Mouse (Mus musculus) olfactory bulb, adult 2 months (tissue): ENCODE measurements at regions not wholly inside any gene's neighbourhood (a gene's known extent, or its start where the extent isn't known, plus 50 kb on each side); places are given as distances from the start of the nearest gene placed in this dataset.

ENCODE experiments used
- H3K27ac ChIP-seq: fragments of 200-500 bp; 2 replicates; pipeline ENCODE4 v1.5.1; 2012; ENCODE audit warnings: low read depth, low read length; ENCODE audit not compliant: insufficient read depth
- H3K4me1 ChIP-seq: fragments of 200-500 bp; 2 replicates; pipeline ENCODE4 v1.6.1; 2012; ENCODE audit warnings: low read length; ENCODE audit not compliant: control insufficient read depth, insufficient read depth
- H3K4me3 ChIP-seq: fragments of 200-500 bp; 2 replicates; pipeline ENCODE4 v1.5.1; 2012; ENCODE audit warnings: mild to moderate bottlenecking, low read depth, low read length, moderate library complexity; ENCODE audit not compliant: insufficient read depth
- CTCF ChIP-seq: fragments of 200-500 bp; IDR thresholded peaks from 2 replicates; pipeline ENCODE4 v1.5.1; 2012; ENCODE audit warnings: low read depth, mild to moderate bottlenecking, low read length, moderate library complexity; ENCODE audit not compliant: insufficient read depth
- POLR2A ChIP-seq: fragments of 200-500 bp; IDR thresholded peaks from 2 replicates; pipeline ENCODE4 v1.6.1; 2012; ENCODE audit warnings: mild to moderate bottlenecking, low read depth, low read length, moderate library complexity; ENCODE audit not compliant: insufficient read depth
- WGBS: fragments of 180-500 bp; shearing (Covaris S2); methylation state at CpG from one replicate; pipeline ENCODE4 v1.1.7; 2018; 5-methylcytosine and 5-hydroxymethylcytosine counted together

- TF ChIP-seq CTCF, result no peak
- TF ChIP-seq POLR2A, result no peak
- no peak overlapping the region for H3K27ac ChIP-seq
- no peak overlapping the region for H3K4me3 ChIP-seq
- WGBS, result 87% methylated on average over 8 of the region's 8 CpGs
- H3K4me1 ChIP-seq, result peaks cover 2% of the 10 kb centered on the region; the same call in 1 of the 2 replicates
Observed at GRCm38 (mm10) chr10:117511483-117512406, 117.6 kb upstream of the Cpm start.

DNA sequence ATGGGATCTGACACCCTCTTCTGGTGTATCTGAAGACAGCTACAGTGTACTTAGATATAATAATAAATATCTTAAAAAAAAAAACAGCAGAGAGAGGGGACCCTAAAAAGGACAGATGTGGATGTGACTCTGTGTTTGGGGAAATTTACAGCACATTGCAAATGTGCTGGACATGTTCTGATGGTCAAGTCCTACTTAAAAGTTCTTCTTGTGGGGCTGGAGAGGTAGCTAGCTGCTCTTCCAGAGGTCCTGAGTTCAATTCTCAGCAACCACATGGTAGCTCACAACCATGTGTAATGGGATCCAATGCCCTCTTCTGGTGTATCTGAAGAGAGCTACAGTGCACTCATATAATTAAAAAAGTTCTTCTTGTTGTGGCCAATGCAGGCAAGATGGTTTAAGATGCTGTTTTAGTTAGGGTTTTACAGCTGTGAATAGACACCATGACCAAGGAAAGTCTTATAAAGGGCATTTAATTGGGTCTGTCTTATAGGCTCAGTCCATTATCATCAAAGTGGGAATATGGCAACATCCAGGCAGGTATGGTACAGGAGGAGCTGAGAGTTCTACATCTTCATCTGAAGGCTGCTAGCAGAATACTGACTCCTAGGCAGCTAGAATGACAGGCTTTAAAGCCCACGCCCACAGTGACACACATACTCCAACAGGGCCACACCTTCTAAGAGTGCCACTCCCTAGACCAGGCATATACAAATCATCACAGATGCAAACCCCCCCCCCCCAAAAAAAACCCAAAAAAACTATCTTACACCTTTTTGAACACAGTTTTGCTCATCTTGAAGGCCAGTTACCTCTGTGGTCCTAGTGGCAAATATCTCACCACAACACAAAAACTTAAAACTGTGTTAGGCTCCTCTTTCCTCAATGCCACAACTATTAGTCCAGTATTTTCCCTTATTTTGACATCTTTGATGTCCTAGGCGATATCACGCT lies 118.5 kb upstream of the Cpm start:
- Histone ChIP-seq H3K4me3 (no peak overlapping the region), H3K4me1 (peaks cover 2% of the 10 kb centered on the region; the same call in 1 of the 2 replicates), H3K27ac (no peak overlapping the region)
- TF ChIP-seq CTCF (no peak), POLR2A (no peak)
- 97% methylated on average over 3 of the region's 3 CpGs for WGBS

- peaks cover 2% of the 10 kb centered on the region; the same call in 1 of the 2 replicates for H3K4me1 ChIP-seq
- H3K27ac ChIP-seq, result no peak overlapping the region
- 96% methylated on average over 2 of the region's 2 CpGs for WGBS
- H3K4me3 ChIP-seq, result no peak overlapping the region
- TF ChIP-seq CTCF (no peak), POLR2A (no peak)
Observed at GRCm38 (mm10) chr10:117510224-117510486, 119.1 kb upstream of the Cpm start.

- WGBS, result 74% methylated on average over 9 of the region's 9 CpGs
- Histone ChIP-seq H3K27ac (no peak overlapping the region), H3K4me3 (no peak overlapping the region), H3K4me1 (peaks cover 2% of the 10 kb centered on the region; the same call in 1 of the 2 replicates)
- TF ChIP-seq CTCF (no peak), POLR2A (no peak)
Observed at GRCm38 (mm10) chr10:117509431-117510223, 119.7 kb upstream of the Cpm start.

GRCm38 (mm10) chr10:117506252-117506992 lies 122.9 kb upstream of the Cpm start:
- no peak overlapping the region for H3K4me3 ChIP-seq
- WGBS, result 93% methylated on average over 5 of the region's 5 CpGs
- peaks cover 2% of the 10 kb centered on the region; the same call in 1 of the 2 replicates for H3K4me1 ChIP-seq
- H3K27ac ChIP-seq, result no peak overlapping the region
- TF ChIP-seq POLR2A (no peak), CTCF (no peak)

DNA sequence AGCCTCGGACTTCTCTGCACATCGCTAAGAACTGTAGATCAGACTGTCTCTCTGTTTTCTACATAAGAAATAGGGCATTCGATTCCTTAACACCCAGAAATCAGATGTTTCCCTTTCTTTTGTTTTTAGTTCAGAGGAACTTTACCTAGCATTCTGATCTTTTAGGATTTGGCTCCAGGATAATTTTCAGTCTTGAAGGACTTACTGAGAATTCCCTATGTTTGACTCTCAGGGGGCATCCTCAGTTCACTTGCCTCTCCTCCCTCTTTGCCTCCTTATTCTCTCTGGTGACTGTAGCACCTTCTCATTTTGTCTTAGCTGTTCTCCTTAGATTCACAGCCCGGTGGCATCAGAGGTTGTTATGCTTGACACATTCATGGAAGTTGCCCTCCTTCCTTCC lies 123.8 kb upstream of the Cpm start:
- no peak overlapping the region for H3K4me3 ChIP-seq
- no peak overlapping the region for H3K27ac ChIP-seq
- TF ChIP-seq CTCF (no peak), POLR2A (no peak)
- peaks cover 2% of the 10 kb centered on the region; the same call in 1 of the 2 replicates for H3K4me1 ChIP-seq
- 82% methylated on average over 4 of the region's 4 CpGs for WGBS

GRCm38 (mm10) chr10:117505057-117505456 lies 124.2 kb upstream of the Cpm start:
- Histone ChIP-seq H3K27ac (no peak overlapping the region), H3K4me1 (peaks cover 2% of the 10 kb centered on the region; the same call in 1 of the 2 replicates), H3K4me3 (no peak overlapping the region)
- no peak for TF ChIP-seq CTCF
- TF ChIP-seq POLR2A, result no peak
- WGBS, result 96% methylated on average over 3 of the region's 3 CpGs
